Mouse (Mus musculus): ENCODE results near the gene Arid1b.

DNA sequence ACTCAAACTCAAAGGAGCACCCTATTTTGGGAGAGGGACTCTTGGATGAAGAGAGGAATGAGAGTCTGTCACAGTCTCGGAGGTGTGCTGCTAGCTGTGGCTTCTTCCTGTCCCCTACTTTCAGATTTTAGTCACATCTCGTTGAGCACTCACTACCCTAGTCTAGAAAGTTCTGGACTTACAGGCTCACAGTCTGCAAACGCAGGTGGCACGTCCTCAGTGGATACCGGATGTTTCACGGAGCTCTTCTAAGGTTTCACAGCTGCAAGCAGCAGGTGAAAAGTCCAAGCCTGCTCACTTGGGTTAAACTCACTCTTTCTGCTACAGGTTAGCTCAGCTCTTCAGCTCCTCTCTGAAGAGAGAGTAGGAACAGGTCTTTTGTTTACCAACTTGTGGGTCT lies 186.8 kb downstream of the Arid1b start:
- no peak for TF ChIP-seq ZNF384 (IDR thresholded peaks at IDR 0.05; ENCODE audit: low read depth, low read length)
- no peak for TF ChIP-seq UBTF (IDR thresholded peaks at IDR 0.05; ENCODE audit: low read depth, low read length)
- TF ChIP-seq MAX (IDR thresholded peaks at IDR 0.05; ENCODE audit: low read length): no peak
- TF ChIP-seq MEF2A (IDR thresholded peaks at IDR 0.05; ENCODE audit: borderline replicate concordance, low read depth, low read length): no peak
- TF ChIP-seq CTCF (conservative IDR thresholded peaks at IDR 0.05 in 1 of 2, IDR thresholded peaks at IDR 0.05 in 1 of 2; ENCODE audit: low read depth in 2 of 2, low read length in 2 of 2): no peak

All from CH12.LX (cell line).